ENCODE assay signal across 8 mouse cellular contexts in the genomic region with DNA sequence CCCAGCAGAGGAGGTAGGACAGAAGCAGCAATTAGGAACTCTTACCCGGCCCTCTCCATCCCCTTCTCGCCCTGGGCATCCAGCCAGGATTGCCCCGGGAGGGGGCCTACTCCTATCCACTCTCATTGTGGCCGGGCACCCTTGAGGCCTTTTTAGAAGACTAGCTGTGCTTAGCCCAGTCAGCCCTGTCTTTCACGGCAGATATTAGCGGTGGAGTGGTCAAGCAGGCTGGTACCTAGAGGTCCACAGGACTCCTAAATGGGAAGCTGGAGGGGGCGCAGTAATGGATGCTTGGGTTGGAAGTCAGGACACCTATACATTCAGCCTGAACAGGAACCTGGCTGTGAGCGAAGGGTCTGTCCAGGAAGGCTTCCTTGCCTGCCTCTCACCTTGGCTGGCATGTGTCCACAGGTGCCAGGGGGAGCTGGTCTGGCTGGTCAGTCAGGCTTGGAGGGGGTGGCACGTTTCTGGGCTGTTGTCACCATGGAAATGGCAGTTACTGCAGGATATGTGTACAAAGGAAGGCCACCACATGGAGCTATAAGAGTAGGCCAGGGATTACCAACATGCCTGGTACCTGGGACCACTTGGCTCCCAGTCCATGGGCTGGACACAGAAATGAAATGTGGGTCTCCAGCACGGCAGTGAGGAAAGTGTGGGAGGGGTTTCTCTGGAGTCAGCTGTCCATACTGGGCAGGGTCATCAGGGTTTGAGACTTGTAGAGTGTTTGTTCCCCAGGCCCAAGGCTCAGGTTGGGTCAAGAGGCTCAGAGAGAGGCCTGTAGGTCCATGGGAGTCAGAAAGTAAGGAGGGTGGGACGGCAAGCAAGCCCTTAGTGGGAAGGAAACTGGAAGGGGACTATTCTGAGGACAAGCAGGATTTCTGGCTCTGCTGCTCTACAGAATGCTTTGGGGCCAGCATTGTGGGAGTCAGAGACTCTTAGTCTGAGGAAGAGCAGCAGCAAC. TPM values are rescaled to one million over a fixed set of nuclear protein-coding genes. Genes with fewer than 3 reads are reported as not detected.
DNase-seq lines count a peak whose midpoint lies in the region; ATAC-seq and TF ChIP-seq lines count a peak whose summit lies in the region.

No protein-coding gene starts in this region.

- H3K9me3 ChIP-seq in forebrain, postnatal 0 days (ENCODE audit: low read length) = no peaks in the 10 kb centered on the region
- no peaks in the 10 kb centered on the region for H3K9me3 ChIP-seq in kidney, embryonic 15.5 days (replicated peaks)

- no peaks in the 10 kb centered on the region for H3K27me3 ChIP-seq in forebrain, postnatal 0 days (ENCODE audit: insufficient read depth, low read length)
- no peaks in the 10 kb centered on the region for H3K27me3 ChIP-seq in kidney, embryonic 15.5 days

- intact Hi-C loops in heart, postnatal 25 days (cut with DNase I) = loop anchor here (2.0 kb wide), 1 partner anchor 18 kb away; no protein-coding TSS in a partner anchor

- 23% methylated on average over 11 of the region's 11 CpGs for WGBS in forebrain, postnatal 0 days
- WGBS in kidney, embryonic 15.5 days = 48% methylated on average over 11 of the region's 11 CpGs

- peaks cover 29% of the 10 kb centered on the region for H3K4me1 ChIP-seq in forebrain, postnatal 0 days (ENCODE audit: insufficient read depth)
- peaks cover 60% of the 10 kb centered on the region for H3K4me1 ChIP-seq in kidney, embryonic 15.5 days

- peak overlapping the region; percentile 77 for H3K9ac ChIP-seq in forebrain, postnatal 0 days
- H3K9ac ChIP-seq in kidney, embryonic 15.5 days = no peak overlapping the region

- peak overlapping the region; percentile 61 for H3K4me2 ChIP-seq in forebrain, postnatal 0 days (ENCODE audit: low read depth)
- H3K4me2 ChIP-seq in kidney, embryonic 15.5 days = peak overlapping the region; percentile 85

- H3K4me3 ChIP-seq in forebrain, postnatal 0 days (ENCODE audit: low read depth, low read length) = peak overlapping the region; percentile 66
- H3K4me3 ChIP-seq in kidney, embryonic 15.5 days (replicated peaks) = peak overlapping the region; percentile 60

- peak overlapping the region; percentile 92 for H3K27ac ChIP-seq in forebrain, postnatal 0 days (ENCODE audit: low read depth, low read length)
- H3K27ac ChIP-seq in kidney, embryonic 15.5 days = peak overlapping the region; percentile 82

- TF ChIP-seq CTCF in forebrain, postnatal 0 days (IDR thresholded peaks at IDR 0.05; ENCODE audit: low read depth) = no peak

- H3K36me3 ChIP-seq in forebrain, postnatal 0 days (ENCODE audit: insufficient read depth) = peaks cover 43% of the 10 kb centered on the region
- H3K36me3 ChIP-seq in kidney, embryonic 15.5 days = peaks cover 53% of the 10 kb centered on the region

- peak; percentile 18 for ATAC-seq in forebrain, postnatal 0 days
- ATAC-seq in kidney, embryonic 15.5 days (replicated peaks; ENCODE audit: low FRiP score) = no peak
- no peak for ATAC-seq in granulocyte monocyte progenitor cell, adult 5-6 weeks (replicated peaks; ENCODE audit: poor library complexity, severe bottlenecking)

- peak; percentile 37 to 41 for DNase-seq in heart, adult 9 months (ENCODE audit: low spot score in 2 of 2)
- no peak for DNase-seq in heart, postnatal 25 days (ENCODE audit: low spot score)
- peak; percentile 35 for DNase-seq in forebrain, postnatal 0 days
- peak; percentile 89 for DNase-seq in lung, postnatal 36 days
- DNase-seq in thymus, postnatal 36 days = no peak
- DNase-seq in cerebellum, adult 8-10 months = no peak

RNA-seq across cellular contexts. Expression of a gene that starts 0.9 kb away (rescaled TPM):
- 1,000 to 10,000 TPM; 1,410 to 1,505 TPM for total RNA-seq in heart, postnatal 25 days (2021)
- 191 and 198 TPM in 2 replicates for total RNA-seq in forebrain, postnatal 0 days (2014; rRNA removed)
- polyA plus RNA-seq in forebrain, postnatal 0 days (2015; fragmentation: Nextera tagmentation; extraction: Ambion mirVana) = 533 and 584 TPM in 2 replicates
- polyA plus RNA-seq in kidney, embryonic 15.5 days (2015; fragmentation: Nextera tagmentation; extraction: Ambion mirVana) = 203 and 210 TPM in 2 replicates
- not detected in 2 replicates for total RNA-seq in granulocyte monocyte progenitor cell, adult 5-6 weeks (2014; fragmentation: Nextera tagmentation)
- total RNA-seq in granulocyte monocyte progenitor cell, adult 5-6 weeks (2017) = 0.46 TPM in 1 of 2 replicates, not detected in the other

RNA-seq across cellular contexts. Expression of a gene that starts 6.9 kb away (rescaled TPM):
- 100 to 1,000 TPM; 178 to 211 TPM for total RNA-seq in heart, postnatal 25 days (2021)
- total RNA-seq in forebrain, postnatal 0 days (2014; rRNA removed) = 8.3 and 16.1 TPM in 2 replicates
- polyA plus RNA-seq in forebrain, postnatal 0 days (2015; fragmentation: Nextera tagmentation; extraction: Ambion mirVana) = 28.9 and 47.1 TPM in 2 replicates
- polyA plus RNA-seq in kidney, embryonic 15.5 days (2015; fragmentation: Nextera tagmentation; extraction: Ambion mirVana) = 309 and 310 TPM in 2 replicates
- total RNA-seq in granulocyte monocyte progenitor cell, adult 5-6 weeks (2014; fragmentation: Nextera tagmentation) = 161 and 242 TPM in 2 replicates
- total RNA-seq in granulocyte monocyte progenitor cell, adult 5-6 weeks (2017) = 84.6 and 103 TPM in 2 replicates

RNA-seq across cellular contexts. Expression of a gene that starts 17.0 kb away (rescaled TPM):
- under 1 TPM; 0.61 to 0.83 TPM for total RNA-seq in heart, postnatal 25 days (2021)
- total RNA-seq in forebrain, postnatal 0 days (2014; rRNA removed) = 7.8 and 8.6 TPM in 2 replicates
- polyA plus RNA-seq in forebrain, postnatal 0 days (2015; fragmentation: Nextera tagmentation; extraction: Ambion mirVana) = 7.6 and 10.0 TPM in 2 replicates
- polyA plus RNA-seq in kidney, embryonic 15.5 days (2015; fragmentation: Nextera tagmentation; extraction: Ambion mirVana) = 40.2 and 42.0 TPM in 2 replicates
- total RNA-seq in granulocyte monocyte progenitor cell, adult 5-6 weeks (2014; fragmentation: Nextera tagmentation) = 6.5 and 11.1 TPM in 2 replicates
- 6.1 and 22.6 TPM in 2 replicates for total RNA-seq in granulocyte monocyte progenitor cell, adult 5-6 weeks (2017)

RNA-seq across cellular contexts. Expression of a gene that starts 41.1 kb away (rescaled TPM):
- total RNA-seq in heart, postnatal 25 days (2021) = 10 to 100 TPM; 48.4 to 49.3 TPM
- 49.2 and 59.3 TPM in 2 replicates for total RNA-seq in forebrain, postnatal 0 days (2014; rRNA removed)
- 13.6 and 13.8 TPM in 2 replicates for polyA plus RNA-seq in forebrain, postnatal 0 days (2015; fragmentation: Nextera tagmentation; extraction: Ambion mirVana)
- polyA plus RNA-seq in kidney, embryonic 15.5 days (2015; fragmentation: Nextera tagmentation; extraction: Ambion mirVana) = 16.0 and 16.3 TPM in 2 replicates
- 73.6 and 85.1 TPM in 2 replicates for total RNA-seq in granulocyte monocyte progenitor cell, adult 5-6 weeks (2014; fragmentation: Nextera tagmentation)
- total RNA-seq in granulocyte monocyte progenitor cell, adult 5-6 weeks (2017) = 21.0 and 27.6 TPM in 2 replicates

RNA-seq across cellular contexts. Expression of a gene that starts 46.5 kb away (rescaled TPM):
- total RNA-seq in heart, postnatal 25 days (2021) = under 1 TPM in 1 of 2 experiments, not detected in 1; 0.17 TPM
- 71.8 and 75.6 TPM in 2 replicates for total RNA-seq in forebrain, postnatal 0 days (2014; rRNA removed)
- 59.3 and 66.7 TPM in 2 replicates for polyA plus RNA-seq in forebrain, postnatal 0 days (2015; fragmentation: Nextera tagmentation; extraction: Ambion mirVana)
- polyA plus RNA-seq in kidney, embryonic 15.5 days (2015; fragmentation: Nextera tagmentation; extraction: Ambion mirVana) = 9.5 and 10.5 TPM in 2 replicates
- 0.17 TPM in 1 of 2 replicates, not detected in the other for total RNA-seq in granulocyte monocyte progenitor cell, adult 5-6 weeks (2014; fragmentation: Nextera tagmentation)
- not detected in 2 replicates for total RNA-seq in granulocyte monocyte progenitor cell, adult 5-6 weeks (2017)

Comparison
In these comparisons a context has a peak if more than half of its experiments do, and no peak if none do; other contexts are left out.
1. DNase-seq: peak in heart, adult 9 months (2 of 2), forebrain, postnatal 0 days (single experiment) and lung, postnatal 36 days (single experiment); none in heart, postnatal 25 days (single experiment), thymus, postnatal 36 days (0 of 2) and cerebellum, adult 8-10 months (single experiment).
2. RNA of a gene that starts 0.9 kb away (total RNA-seq): 1,410 to 1,505 TPM in heart, postnatal 25 days and 191 to 198 TPM in forebrain, postnatal 0 days; 0.46 TPM in granulocyte monocyte progenitor cell, adult 5-6 weeks; every median in the first group is over 100 times any median in the second.